Mouse (Mus musculus): ENCODE measurements around the gene Vsir. TPM values are rescaled to one million over a fixed set of nuclear protein-coding genes. Genes with fewer than 3 reads are reported as not detected.

The Vsir gene
- 3.9 and 5.5 TPM in 2 replicates for polyA plus RNA-seq (2015; fragmentation: Nextera tagmentation; extraction: Ambion mirVana)

DNA sequence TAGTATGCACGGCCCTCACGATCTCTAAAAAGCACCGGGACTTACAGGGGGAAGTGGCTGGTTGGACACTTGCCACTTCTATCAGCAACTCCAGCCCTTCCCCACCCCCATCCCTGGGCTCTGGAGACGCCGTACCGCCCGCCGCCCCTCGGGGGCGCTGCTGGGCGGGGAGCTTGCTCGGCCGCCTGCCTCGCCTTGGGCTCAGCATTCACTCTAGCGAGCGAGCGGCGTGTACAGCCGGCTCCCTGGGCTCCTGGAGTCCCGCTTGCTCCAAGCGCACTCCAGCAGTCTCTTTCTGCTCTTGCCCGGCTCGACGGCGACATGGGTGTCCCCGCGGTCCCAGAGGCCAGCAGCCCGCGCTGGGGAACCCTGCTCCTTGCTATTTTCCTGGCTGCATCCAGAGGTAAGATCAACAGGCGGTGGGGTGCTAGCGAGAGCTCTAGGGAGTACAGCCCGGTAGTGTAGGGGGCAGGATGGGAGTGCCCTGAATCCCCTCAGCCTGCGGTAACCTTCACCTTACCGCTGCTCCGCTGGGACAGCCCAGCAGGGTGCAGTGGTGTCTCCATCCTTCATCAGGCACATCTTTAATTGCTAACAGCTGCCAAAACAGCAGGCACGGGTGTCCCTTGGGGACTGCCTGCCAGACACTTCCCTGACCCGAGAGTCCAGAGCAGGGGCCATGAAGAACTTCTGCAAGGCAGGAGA lies at the start of gene Vsir:
Gene Vsir (plus strand): TSS at position 151 of the 705 bp plus-strand sequence.
- peaks cover 39% of the 10 kb centered on the region for H3K4me1 ChIP-seq (replicated peaks)
- ATAC-seq (replicated peaks; ENCODE audit: insufficient number of reproducible peaks, insufficient read depth, low FRiP score, low read depth): peak; percentile 42
- under 1% methylated on average over 37 of the region's 37 CpGs for WGBS
- no peaks in the 10 kb centered on the region for H3K27me3 ChIP-seq
- no peaks in the 10 kb centered on the region for H3K9me3 ChIP-seq (replicated peaks)
- no peaks in the 10 kb centered on the region for H3K36me3 ChIP-seq
- peak within 1 kb of the TSS; percentile 69 for H3K4me2 ChIP-seq
- H3K27ac ChIP-seq: peak within 1 kb of the TSS; percentile 79
- peak within 1 kb of the TSS; percentile 49 for H3K4me3 ChIP-seq
- H3K9ac ChIP-seq: peak within 1 kb of the TSS; percentile 48

DNA sequence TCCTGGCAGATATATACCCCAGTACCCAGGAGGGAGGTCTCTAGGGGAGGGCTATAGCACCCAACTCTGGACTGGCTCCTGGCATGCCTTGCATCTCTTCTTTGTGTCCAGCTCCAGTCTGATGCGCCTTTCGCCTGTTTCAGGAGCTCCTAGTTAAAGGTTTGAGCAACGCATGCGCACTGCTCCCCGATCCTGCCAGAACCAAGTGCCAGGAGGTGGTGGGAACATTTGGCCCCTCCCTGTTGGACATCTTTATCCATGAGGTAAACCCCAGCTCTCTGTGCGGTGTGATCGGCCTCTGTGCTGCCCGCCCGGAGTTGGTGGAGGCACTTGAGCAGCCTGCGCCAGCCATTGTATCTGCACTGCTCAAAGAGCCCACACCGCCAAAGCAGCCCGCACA lies 47.0 kb upstream of the Vsir start:
- H3K36me3 ChIP-seq: peaks cover 70% of the 10 kb centered on the region
- no peak overlapping the region for H3K9ac ChIP-seq
- 97% methylated on average over 12 of the region's 12 CpGs for WGBS
- H3K4me2 ChIP-seq: no peak overlapping the region
- H3K27me3 ChIP-seq: no peaks in the 10 kb centered on the region
- no peaks in the 10 kb centered on the region for H3K9me3 ChIP-seq (replicated peaks)
- H3K4me1 ChIP-seq (replicated peaks): peaks cover 10% of the 10 kb centered on the region; the same call in 1 of the 2 replicates
- no peak overlapping the region for H3K4me3 ChIP-seq
- ATAC-seq (replicated peaks; ENCODE audit: insufficient number of reproducible peaks, insufficient read depth, low FRiP score, low read depth): no peak
- no peak overlapping the region for H3K27ac ChIP-seq

DNA sequence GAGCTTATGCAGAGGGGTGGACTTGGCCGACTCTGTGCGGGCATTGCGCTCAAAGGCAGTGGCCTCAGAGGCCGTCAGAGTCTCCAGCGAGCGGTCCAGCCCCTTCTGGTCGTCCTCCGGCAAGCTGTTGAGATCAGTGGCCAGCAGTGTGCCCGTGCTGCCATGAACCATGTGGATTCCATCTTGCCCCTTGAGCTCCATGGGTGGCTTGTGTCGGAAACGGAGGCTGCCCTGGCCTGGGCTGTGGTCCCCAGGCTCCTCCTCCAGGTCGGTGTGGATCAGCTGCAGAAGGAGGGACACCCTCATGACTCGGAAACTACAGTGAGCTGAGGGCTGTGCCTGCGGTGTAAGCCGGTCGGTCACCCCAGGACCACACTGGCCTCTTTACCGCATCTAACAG lies 43.2 kb upstream of the Vsir start:
- no peak for ATAC-seq (replicated peaks; ENCODE audit: insufficient number of reproducible peaks, insufficient read depth, low FRiP score, low read depth)
- peaks cover 42% of the 10 kb centered on the region for H3K36me3 ChIP-seq

DNA sequence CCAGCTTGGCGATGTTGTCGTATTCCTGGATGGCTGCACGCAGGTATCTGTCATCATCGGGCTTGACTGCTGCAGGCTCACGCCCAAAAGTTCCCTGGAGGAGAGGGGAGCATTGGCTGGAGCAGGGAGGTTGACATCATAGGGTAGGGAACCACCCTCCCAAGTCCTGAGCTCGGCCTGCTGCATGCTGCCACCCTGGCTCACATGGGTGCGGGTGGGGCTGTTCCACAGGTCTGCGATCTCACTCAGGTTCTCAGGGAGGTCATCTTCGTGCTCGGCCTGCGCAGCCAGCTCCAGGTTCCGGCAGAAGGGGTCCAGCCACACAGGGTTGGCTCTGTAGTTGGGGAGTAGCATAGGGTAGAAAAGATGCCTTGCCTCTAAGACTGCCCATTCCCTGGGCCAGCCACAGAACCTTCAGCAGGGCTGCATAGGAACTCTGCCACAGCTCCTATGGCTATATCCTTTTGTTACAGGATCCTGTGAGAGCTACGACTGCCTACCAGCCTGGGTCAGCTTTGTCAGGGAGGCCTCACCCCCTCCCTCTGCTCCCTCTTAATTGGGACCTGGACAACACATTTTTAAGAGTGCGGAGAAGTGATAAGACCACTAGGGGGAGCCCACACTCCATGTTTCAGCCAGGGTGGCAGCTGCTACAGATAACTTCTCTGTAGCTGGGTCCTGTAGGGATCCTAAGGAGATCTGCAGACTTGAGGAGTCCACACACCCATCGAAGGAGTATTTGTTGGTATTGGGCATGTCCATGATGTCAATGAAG lies 41.6 kb upstream of the Vsir start:
- Histone ChIP-seq H3K36me3 (peaks cover 25% of the 10 kb centered on the region), H3K27me3 (no peaks in the 10 kb centered on the region), H3K4me3 (no peak overlapping the region), H3K4me1 (replicated peaks) (no peaks in the 10 kb centered on the region; the same call in 1 of the 2 replicates), H3K9ac (no peak overlapping the region), H3K4me2 (no peak overlapping the region), H3K9me3 (replicated peaks) (no peaks in the 10 kb centered on the region), H3K27ac (no peak overlapping the region)
- 55% methylated on average over 15 of the region's 15 CpGs for WGBS
- peak; percentile 49 for ATAC-seq (replicated peaks; ENCODE audit: insufficient number of reproducible peaks, insufficient read depth, low FRiP score, low read depth)

More for the DNA sequence above, 43.2 kb upstream of the Vsir start:
- H3K9ac ChIP-seq: no peak overlapping the region
- 85% methylated on average over 17 of the region's 17 CpGs for WGBS
- no peak overlapping the region for H3K4me2 ChIP-seq
- H3K9me3 ChIP-seq (replicated peaks): no peaks in the 10 kb centered on the region
- H3K4me3 ChIP-seq: no peak overlapping the region
- no peaks in the 10 kb centered on the region for H3K27me3 ChIP-seq
- H3K27ac ChIP-seq: no peak overlapping the region
- H3K4me1 ChIP-seq (replicated peaks): no peaks in the 10 kb centered on the region; the same call in 1 of the 2 replicates

DNA sequence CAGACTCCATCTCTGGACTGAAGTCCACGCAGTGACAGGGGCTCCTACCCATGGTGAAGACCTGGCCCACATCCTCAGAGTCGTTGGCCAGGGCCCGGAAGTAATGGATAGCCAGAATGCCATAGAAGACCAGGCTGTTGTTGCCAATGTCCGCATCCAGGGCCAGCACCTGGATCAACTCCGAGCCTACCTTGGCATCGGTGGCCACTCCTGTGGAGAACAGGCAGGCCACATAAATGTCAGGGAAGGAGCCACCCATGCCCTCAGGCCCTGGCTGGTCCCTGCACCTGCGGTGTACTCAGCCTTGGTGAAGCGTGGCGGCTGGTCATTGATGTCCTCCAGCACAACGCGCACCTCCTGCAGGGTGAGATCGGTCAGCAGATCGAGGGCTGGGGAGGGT lies 36.0 kb upstream of the Vsir start:
- ATAC-seq (replicated peaks; ENCODE audit: insufficient number of reproducible peaks, insufficient read depth, low FRiP score, low read depth): no peak
- Histone ChIP-seq H3K36me3 (no peaks in the 10 kb centered on the region), H3K4me2 (no peak overlapping the region), H3K9ac (no peak overlapping the region), H3K27ac (no peak overlapping the region), H3K27me3 (no peaks in the 10 kb centered on the region), H3K4me3 (no peak overlapping the region), H3K9me3 (replicated peaks) (no peaks in the 10 kb centered on the region), H3K4me1 (replicated peaks) (no peaks in the 10 kb centered on the region)
- WGBS: 87% methylated on average over 13 of the region's 13 CpGs

DNA sequence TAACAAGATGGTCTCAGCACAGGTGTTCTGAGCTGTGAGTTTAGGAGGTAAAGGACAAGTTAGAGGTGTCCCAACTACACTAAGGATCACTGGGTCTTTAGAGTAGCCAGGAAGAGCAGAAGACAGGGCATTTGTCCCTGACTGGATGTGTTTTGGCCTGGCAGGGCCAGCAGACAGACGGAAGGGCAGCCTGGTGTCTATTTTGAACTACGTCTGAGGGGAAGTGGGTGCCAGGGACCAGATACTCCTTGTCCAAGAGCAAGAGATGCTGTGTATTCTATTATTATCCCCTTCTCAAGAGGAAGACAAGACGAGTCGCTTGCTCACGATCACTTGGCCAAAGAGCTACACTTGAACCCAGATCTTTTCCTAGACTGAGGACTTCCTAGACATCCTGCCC lies 33.0 kb upstream of the Vsir start:
- Histone ChIP-seq H3K4me2 (no peak overlapping the region), H3K27me3 (no peaks in the 10 kb centered on the region), H3K4me1 (replicated peaks) (no peaks in the 10 kb centered on the region), H3K4me3 (no peak overlapping the region), H3K9ac (no peak overlapping the region), H3K9me3 (replicated peaks) (no peaks in the 10 kb centered on the region), H3K36me3 (no peaks in the 10 kb centered on the region), H3K27ac (no peak overlapping the region)
- 75% methylated on average over 5 of the region's 5 CpGs for WGBS
- ATAC-seq (replicated peaks; ENCODE audit: insufficient number of reproducible peaks, insufficient read depth, low FRiP score, low read depth): no peak

DNA sequence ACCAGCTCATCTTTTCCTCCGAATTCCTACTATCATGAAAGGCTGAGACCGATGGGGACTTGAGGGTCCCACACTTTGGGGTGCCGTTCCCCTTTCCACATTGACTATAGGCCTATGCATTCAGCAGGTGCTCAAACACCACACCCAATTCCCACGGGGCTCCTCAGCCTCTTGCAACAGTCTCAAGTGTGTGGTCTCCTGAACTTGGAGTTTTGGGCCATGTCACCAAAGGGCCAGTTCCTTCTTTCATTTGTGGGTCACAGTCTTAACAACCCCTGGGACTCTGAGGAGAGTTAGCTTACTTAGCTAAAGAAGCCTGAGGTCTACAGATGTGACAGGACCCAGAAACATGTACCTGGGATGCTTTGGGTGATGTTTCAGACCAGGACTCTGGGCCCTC lies 30.5 kb upstream of the Vsir start:
- Histone ChIP-seq H3K9me3 (replicated peaks) (no peaks in the 10 kb centered on the region), H3K27ac (no peak overlapping the region), H3K9ac (no peak overlapping the region), H3K27me3 (no peaks in the 10 kb centered on the region), H3K36me3 (no peaks in the 10 kb centered on the region), H3K4me2 (no peak overlapping the region), H3K4me3 (no peak overlapping the region), H3K4me1 (replicated peaks) (no peaks in the 10 kb centered on the region)
- WGBS: 80% methylated on average over 4 of the region's 4 CpGs
- ATAC-seq (replicated peaks; ENCODE audit: insufficient number of reproducible peaks, insufficient read depth, low FRiP score, low read depth): no peak

DNA sequence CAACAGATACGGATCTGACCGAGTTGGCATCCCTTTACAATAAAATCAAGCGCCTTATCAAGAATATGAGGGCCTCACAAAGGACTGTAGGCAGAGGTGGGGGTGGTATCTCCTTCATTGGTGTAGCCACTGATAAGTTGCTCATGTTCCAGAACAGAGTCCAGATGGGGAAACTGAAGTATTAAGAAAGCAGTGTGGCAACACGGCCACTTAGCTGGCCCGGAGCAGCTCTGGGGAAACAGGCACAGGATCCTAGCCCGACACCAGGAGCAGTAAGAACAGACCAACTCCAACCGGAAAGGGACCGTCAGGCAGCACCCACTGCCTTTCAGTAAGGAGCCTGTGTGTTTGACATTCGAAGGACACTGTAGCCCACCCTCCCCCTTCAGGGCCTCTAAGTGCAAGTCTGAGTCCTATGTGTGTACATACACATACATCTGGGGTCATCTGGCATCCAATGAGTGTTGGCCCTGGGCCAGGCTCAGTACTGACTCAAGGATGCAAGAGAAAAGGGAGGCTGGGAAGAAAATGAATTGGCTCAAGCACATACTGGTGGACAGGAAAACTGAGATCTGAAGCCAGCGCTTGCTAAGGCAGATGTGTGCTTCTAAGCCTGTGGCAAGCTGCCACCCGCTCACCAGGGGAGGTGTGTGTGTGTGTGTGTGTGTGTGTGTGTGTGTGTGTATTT lies 17.5 kb upstream of the Vsir start:
- no peaks in the 10 kb centered on the region for H3K36me3 ChIP-seq
- H3K27ac ChIP-seq: no peak overlapping the region
- no peak; the same call in 1 of the 2 replicates for ATAC-seq (replicated peaks; ENCODE audit: insufficient number of reproducible peaks, insufficient read depth, low FRiP score, low read depth)

DNA sequence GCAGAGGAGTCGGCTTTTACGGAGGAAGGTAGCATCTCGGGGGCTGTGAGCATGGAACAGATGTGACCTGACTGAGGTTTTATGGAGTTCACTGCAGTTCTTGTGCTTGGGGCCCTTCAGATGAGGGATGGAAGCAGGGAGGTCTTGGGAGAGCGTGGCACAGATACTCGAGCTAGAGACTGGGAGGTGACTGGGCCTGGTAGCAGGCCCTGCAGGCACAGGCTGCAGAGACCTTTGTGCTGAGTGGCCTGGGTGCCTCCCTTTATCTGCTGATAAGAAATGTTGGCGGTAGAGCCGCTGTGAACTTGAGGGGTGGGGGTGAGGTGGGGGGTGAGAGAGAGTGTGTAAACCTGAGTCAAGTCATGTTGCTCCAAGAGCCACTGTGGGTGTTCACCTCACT lies 12.1 kb upstream of the Vsir start:
- Histone ChIP-seq H3K9me3 (replicated peaks) (no peaks in the 10 kb centered on the region), H3K36me3 (no peaks in the 10 kb centered on the region), H3K4me1 (replicated peaks) (peaks cover 11% of the 10 kb centered on the region), H3K4me3 (no peak overlapping the region), H3K4me2 (no peak overlapping the region), H3K27me3 (peaks cover 8% of the 10 kb centered on the region; the same call in 1 of the 2 replicates), H3K27ac (no peak overlapping the region), H3K9ac (no peak overlapping the region)
- WGBS: 41% methylated on average over 7 of the region's 7 CpGs
- no peak for ATAC-seq (replicated peaks; ENCODE audit: insufficient number of reproducible peaks, insufficient read depth, low FRiP score, low read depth)

More for the DNA sequence above, 17.5 kb upstream of the Vsir start:
- H3K27me3 ChIP-seq: peaks cover 8% of the 10 kb centered on the region; the same call in 1 of the 2 replicates
- no peak overlapping the region for H3K4me3 ChIP-seq
- H3K4me1 ChIP-seq (replicated peaks): peaks cover 14% of the 10 kb centered on the region
- H3K9me3 ChIP-seq (replicated peaks): no peaks in the 10 kb centered on the region
- no peak overlapping the region for H3K4me2 ChIP-seq
- no peak overlapping the region for H3K9ac ChIP-seq
- 45% methylated on average over 11 of the region's 11 CpGs for WGBS

DNA sequence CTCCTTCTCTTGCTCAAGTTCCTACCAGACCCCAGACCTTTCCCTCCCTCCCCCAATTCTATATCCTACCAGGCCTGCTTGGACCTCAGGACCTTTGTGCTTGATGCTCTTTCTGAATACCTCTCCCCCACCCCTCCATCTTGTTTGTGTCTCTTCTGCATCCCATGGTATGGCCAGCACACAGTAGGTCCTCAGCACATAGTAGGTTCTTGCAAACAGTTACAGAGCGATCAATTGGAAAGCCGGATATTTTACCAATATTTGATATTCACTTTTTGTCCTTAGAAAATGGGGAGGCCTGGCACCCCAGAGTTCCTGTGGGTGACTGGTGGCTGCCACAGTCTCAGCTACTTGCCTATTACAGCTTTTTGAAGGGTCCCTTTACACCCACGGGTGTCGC lies 11.6 kb upstream of the Vsir start:
- Histone ChIP-seq H3K4me3 (no peak overlapping the region), H3K27me3 (peaks cover 8% of the 10 kb centered on the region; the same call in 1 of the 2 replicates), H3K9me3 (replicated peaks) (no peaks in the 10 kb centered on the region), H3K9ac (no peak overlapping the region), H3K27ac (no peak overlapping the region), H3K4me1 (replicated peaks) (peaks cover 9% of the 10 kb centered on the region), H3K4me2 (no peak overlapping the region), H3K36me3 (no peaks in the 10 kb centered on the region)
- no peak for ATAC-seq (replicated peaks; ENCODE audit: insufficient number of reproducible peaks, insufficient read depth, low FRiP score, low read depth)
- WGBS: 92% methylated on average over 4 of the region's 4 CpGs

DNA sequence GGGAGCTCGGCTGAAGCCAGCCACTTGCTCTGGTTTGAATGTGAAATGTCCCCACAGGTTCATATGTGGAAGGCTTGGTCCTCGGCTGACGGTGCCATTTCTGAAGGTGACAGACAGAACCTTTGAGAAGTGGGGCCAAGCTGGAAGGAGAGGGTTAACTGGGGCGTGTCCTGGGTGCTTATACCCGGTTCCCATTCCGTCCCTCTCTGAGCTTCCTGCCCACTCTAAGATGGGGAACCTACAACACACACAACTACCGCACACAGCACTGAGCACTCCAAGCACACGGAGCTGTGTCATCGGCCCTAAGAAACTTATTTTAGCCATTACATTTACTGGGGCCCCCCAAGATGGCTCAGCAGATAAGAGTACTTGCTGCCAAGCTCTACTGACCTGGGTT lies 5.1 kb upstream of the Vsir start:
- Histone ChIP-seq H3K27ac (no peak overlapping the region), H3K4me1 (replicated peaks) (peaks cover 5% of the 10 kb centered on the region), H3K9me3 (replicated peaks) (no peaks in the 10 kb centered on the region), H3K27me3 (no peaks in the 10 kb centered on the region), H3K36me3 (no peaks in the 10 kb centered on the region), H3K4me2 (no peak overlapping the region), H3K4me3 (no peak overlapping the region), H3K9ac (no peak overlapping the region)
- 64% methylated on average over 9 of the region's 9 CpGs for WGBS
- no peak for ATAC-seq (replicated peaks; ENCODE audit: insufficient number of reproducible peaks, insufficient read depth, low FRiP score, low read depth)

Data from heart, embryonic 15.5 days (tissue).